Mouse (Mus musculus) left cerebral cortex, adult 2 months (tissue): ENCODE measurements around the gene Tcea3. TPM values are rescaled to one million over a fixed set of nuclear protein-coding genes. Genes with fewer than 3 reads are reported as not detected.

ENCODE experiments used
- DNase-seq, 2 experiments: peaks; one replicate each; pipeline ENCODE4 v3.0.0; 2021 to 2022; ENCODE audit warnings: low spot score in 2 of 2, mixed read lengths in 1 of 2; ENCODE audit errors: extremely low spot score in 1 of 2
- H3K27ac ChIP-seq: fragments of 200-600 bp; 2 replicates; pipeline ENCODE4 v1.8.1; 2022
- H3K4me3 ChIP-seq: fragments of 200-600 bp; 2 replicates; pipeline ENCODE4 v1.8.1; 2022
- CTCF ChIP-seq: fragments of 200-600 bp; IDR thresholded peaks from 2 replicates; pipeline ENCODE4 v1.8.1; 2022; ENCODE audit warnings: antibody characterized with exemption, mild to moderate bottlenecking, moderate library complexity
- intact Hi-C: fragments of 180-260 bp; cut with DNase I; formaldehyde crosslinking; loops from one replicate; pipeline ENCODE4 v1.15.1; 2025
- long read RNA-seq, 2 experiments: library from polyadenylated mRNA; stranded (forward); transcript quantifications; one replicate each; pipeline ENCODE4 v2.0.0; 2021; ENCODE audit warnings: borderline mapping rate in 2 of 2
- total RNA-seq, 2 experiments: library from RNA; stranded (reverse); gene quantifications; 2 replicates each; pipeline ENCODE4 v1.2.3; 2021

Tcea3 gene
- under 1 TPM; 0.68 to 0.93 TPM for total RNA-seq
- long read RNA-seq, experiment 1: 0 reads
- long read RNA-seq, experiment 2, partial matches to known transcripts: 0 of 1 reads
- long read RNA-seq, experiment 2, other reads (novel, unspliced or antisense): 0 of 1 reads

- DNase-seq: no peak
- H3K27ac ChIP-seq: no peak within 1 kb of the TSS
- H3K4me3 ChIP-seq: peak within 1 kb of the TSS; percentile 38
- intact Hi-C loops: no loop called here
- no peak for TF ChIP-seq CTCF
Measured at GRCm38 (mm10) chr4:136247729-136248463, at the start of gene Tcea3. Gene Tcea3, plus strand, starts transcription at chr4:136247729.

GRCm38 (mm10) chr4:136198846-136199245 lies 48.7 kb upstream of the Tcea3 start:
- intact Hi-C loops: no loop called here
- Histone ChIP-seq H3K4me3 (no peak overlapping the region), H3K27ac (no peak overlapping the region)
- DNase-seq: no peak
- TF ChIP-seq CTCF: no peak

- no peak overlapping the region for H3K27ac ChIP-seq
- intact Hi-C loops: loop anchor here (1.0 to 5.0 kb wide), 2 partner anchors 36 to 123 kb away; no protein-coding TSS in a partner anchor
- DNase-seq: no peak
- TF ChIP-seq CTCF: peak; percentile 87
- no peak overlapping the region for H3K4me3 ChIP-seq
Measured at GRCm38 (mm10) chr4:136199562-136200292, 47.8 kb upstream of the Tcea3 start.

GRCm38 (mm10) chr4:136202509-136202908 lies 45.0 kb upstream of the Tcea3 start:
- TF ChIP-seq CTCF: peak; percentile 87
- DNase-seq: peak; percentile 51 to 61
- no peak overlapping the region for H3K27ac ChIP-seq
- intact Hi-C loops: loop anchor here (2.0 to 5.0 kb wide), 2 partner anchors 36 to 120 kb away; no protein-coding TSS in a partner anchor
- H3K4me3 ChIP-seq: no peak overlapping the region

GRCm38 (mm10) chr4:136204775-136205174 lies 42.8 kb upstream of the Tcea3 start:
- no peak for TF ChIP-seq CTCF
- H3K4me3 ChIP-seq: no peak overlapping the region
- intact Hi-C loops: loop anchor here (5.0 kb wide), 1 partner anchor 118 kb away; no protein-coding TSS in a partner anchor
- H3K27ac ChIP-seq: no peak overlapping the region
- no peak for DNase-seq

- H3K27ac ChIP-seq: peak within 1 kb of the TSS; percentile 40; the same call in 1 of the 2 replicates
- intact Hi-C loops: no loop called here
- H3K4me3 ChIP-seq: peak within 1 kb of the TSS; percentile 50
- peak; percentile 77 to 86 for DNase-seq
- no peak; the same call in none of the 2 replicates for TF ChIP-seq CTCF
Measured at GRCm38 (mm10) chr4:136206033-136206893, 41.3 kb upstream of the Tcea3 start, which contains the start of gene Asap3. Gene Asap3, plus strand, starts transcription at chr4:136206365.

- intact Hi-C loops: no loop called here
Measured at GRCm38 (mm10) chr4:136206943-136207342, 40.6 kb upstream of the Tcea3 start.

GRCm38 (mm10) chr4:136210931-136211330 lies 36.6 kb upstream of the Tcea3 start:
- Histone ChIP-seq H3K4me3 (no peak overlapping the region), H3K27ac (no peak overlapping the region)
- no peak for TF ChIP-seq CTCF
- DNase-seq: no peak
- intact Hi-C loops: no loop called here

More at GRCm38 (mm10) chr4:136206943-136207342, 40.6 kb upstream of the Tcea3 start:
- TF ChIP-seq CTCF: no peak
- no peak for DNase-seq
- Histone ChIP-seq H3K27ac (no peak overlapping the region; the same call in 1 of the 2 replicates), H3K4me3 (peak overlapping the region; percentile 50)

- no peak for TF ChIP-seq CTCF
- no peak for DNase-seq
- no peak overlapping the region for H3K27ac ChIP-seq
- no peak overlapping the region for H3K4me3 ChIP-seq
- intact Hi-C loops: no loop called here
Measured at GRCm38 (mm10) chr4:136213629-136214028, 33.9 kb upstream of the Tcea3 start.

- intact Hi-C loops: no loop called here
- Histone ChIP-seq H3K27ac (no peak overlapping the region), H3K4me3 (no peak overlapping the region)
- DNase-seq: no peak
- no peak for TF ChIP-seq CTCF
Measured at GRCm38 (mm10) chr4:136214828-136215227, 32.7 kb upstream of the Tcea3 start.

GRCm38 (mm10) chr4:136215576-136215975 lies 32.0 kb upstream of the Tcea3 start:
- Histone ChIP-seq H3K4me3 (no peak overlapping the region), H3K27ac (no peak overlapping the region)
- TF ChIP-seq CTCF: no peak
- DNase-seq: no peak
- intact Hi-C loops: no loop called here
